Mouse (Mus musculus): ENCODE results near the gene Cnih1. TPM values are rescaled to one million over a fixed set of nuclear protein-coding genes. Genes with fewer than 3 reads are reported as not detected.
"Not testable (repeated sequence)": the region's sequence is repeated elsewhere in the genome, so short reads cannot be mapped to it uniquely, and the experiment has no call there.

The Cnih1 gene
- 208 and 215 TPM in 2 replicates for polyA plus RNA-seq (2016; fragmentation: Nextera tagmentation; extraction: Ambion mirVana)

DNA sequence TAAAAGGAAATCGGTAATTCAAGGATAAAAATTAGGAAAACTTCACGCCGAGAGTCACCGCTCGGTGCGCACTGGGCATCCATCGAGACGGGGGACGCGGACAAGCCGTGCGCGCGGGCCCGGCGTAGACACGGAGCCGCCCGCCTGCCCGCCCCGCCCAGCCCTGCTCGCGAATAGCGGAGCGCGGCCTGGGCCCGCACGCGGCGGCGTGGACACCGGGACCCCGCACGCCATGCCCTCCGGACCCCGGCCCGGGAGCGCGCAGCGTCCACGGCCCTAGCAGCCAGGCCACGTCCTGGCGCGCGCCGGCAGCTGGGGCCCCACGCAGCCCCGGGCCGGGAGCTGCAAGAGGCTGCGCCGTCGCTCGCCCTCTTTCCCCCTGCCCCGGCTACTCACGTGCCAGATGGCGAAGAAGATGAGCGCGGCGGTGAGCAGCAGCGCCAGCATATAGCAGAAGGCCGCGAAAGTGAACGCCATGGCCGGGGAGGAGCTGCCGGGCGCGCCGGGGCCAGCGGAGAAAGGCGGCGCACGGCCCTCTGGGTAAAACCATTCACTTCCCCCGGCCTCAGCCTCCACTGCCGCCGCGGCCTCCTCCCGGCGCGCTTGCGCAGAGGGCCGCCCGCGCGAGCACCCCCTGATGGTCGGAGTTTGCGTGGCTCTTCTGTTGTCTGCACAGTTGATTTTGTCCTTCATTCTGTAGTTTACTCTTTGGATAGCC is at the start of gene Cnih1:
TSS of gene Cnih1 (minus strand) at position 625 of the 718 bp plus-strand sequence.
- no peaks in the 10 kb centered on the region for H3K9me3 ChIP-seq
- H3K27me3 ChIP-seq (ENCODE audit: insufficient read depth, poor library complexity, severe bottlenecking) = no peaks in the 10 kb centered on the region
- peaks cover 19% of the 10 kb centered on the region for H3K4me1 ChIP-seq (replicated peaks)
- under 1% methylated on average over 86 of the region's 86 CpGs for WGBS
- H3K4me3 ChIP-seq = peak within 1 kb of the TSS; percentile 91
- H3K27ac ChIP-seq = peak within 1 kb of the TSS; percentile 99
- H3K36me3 ChIP-seq = peaks cover 25% of the 10 kb centered on the region
- DNase-seq (ENCODE audit: low spot score) = peak; percentile 92

DNA sequence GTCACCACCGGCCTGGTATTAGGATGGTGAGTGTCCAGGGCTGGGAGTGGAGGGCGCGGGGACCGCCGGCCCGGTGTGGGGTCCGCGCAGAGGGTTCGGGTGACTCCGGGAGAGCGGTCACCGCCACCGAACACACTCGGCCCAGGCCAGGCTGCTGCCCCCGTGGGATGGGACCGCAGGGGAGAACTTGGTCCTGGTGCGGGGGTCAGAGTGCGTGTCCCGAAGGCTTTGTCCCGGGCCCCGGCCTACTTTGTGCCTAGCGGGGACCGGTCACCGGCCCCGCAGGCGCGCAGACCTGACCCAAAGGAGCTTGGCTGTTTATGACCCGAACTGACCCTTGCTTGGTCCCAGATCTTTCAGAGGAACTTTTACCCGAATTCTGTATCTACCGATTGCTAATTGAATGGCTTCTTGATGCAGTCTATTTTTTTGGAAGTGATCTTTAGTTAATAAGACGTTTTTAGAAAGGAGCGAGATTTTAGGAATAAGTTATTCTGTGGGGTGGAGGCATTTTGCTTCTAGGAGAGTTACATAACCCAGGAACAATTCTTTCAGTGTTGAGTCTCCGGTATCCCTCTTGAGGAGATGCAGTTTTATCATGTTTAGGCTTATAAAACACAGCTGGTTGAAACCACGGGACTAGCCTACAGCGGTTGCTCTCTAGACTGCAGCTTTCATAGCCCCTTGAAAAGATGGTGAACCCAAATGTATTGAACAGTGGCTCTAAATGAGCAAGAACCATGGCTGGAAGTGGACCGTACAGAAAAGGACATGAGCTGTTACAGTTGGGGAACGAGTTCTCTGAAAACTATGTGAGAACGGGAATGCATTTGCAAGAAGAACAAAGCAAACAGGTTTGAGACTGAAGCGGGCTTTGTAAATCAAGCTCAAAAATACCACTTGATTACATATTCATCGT is 44.4 kb upstream of the Cnih1 start:
- Histone ChIP-seq H3K27me3 (ENCODE audit: insufficient read depth, poor library complexity, severe bottlenecking) (no peaks in the 10 kb centered on the region), H3K36me3 (no peaks in the 10 kb centered on the region), H3K4me1 (replicated peaks) (peaks cover 26% of the 10 kb centered on the region), H3K9me3 (no peaks in the 10 kb centered on the region), H3K27ac (peak overlapping the region; percentile 92), H3K4me3 (peak overlapping the region; percentile 93)
- DNase-seq (ENCODE audit: low spot score) = no peak
- 10% methylated on average over 40 of the region's 40 CpGs for WGBS

GRCm38 (mm10) chr14:46831837-46832333 is 43.7 kb upstream of the Cnih1 start, which contains the start of gene Cgrrf1:
TSS of gene Cgrrf1 (plus strand) at chr14:46832125.
- Histone ChIP-seq H3K9me3 (no peaks in the 10 kb centered on the region), H3K4me1 (replicated peaks) (peaks cover 26% of the 10 kb centered on the region), H3K36me3 (no peaks in the 10 kb centered on the region), H3K27me3 (ENCODE audit: insufficient read depth, poor library complexity, severe bottlenecking) (no peaks in the 10 kb centered on the region), H3K27ac (peak within 1 kb of the TSS; percentile 92), H3K4me3 (peak within 1 kb of the TSS; percentile 93)
- DNase-seq (ENCODE audit: low spot score) = peak; percentile 97
- under 1% methylated on average over 32 of the region's 32 CpGs for WGBS

- no peaks in the 10 kb centered on the region for H3K9me3 ChIP-seq
- peaks cover 26% of the 10 kb centered on the region for H3K4me1 ChIP-seq (replicated peaks)
- H3K27ac ChIP-seq = peak overlapping the region; percentile 92
- DNase-seq (ENCODE audit: low spot score) = no peak
- no peaks in the 10 kb centered on the region for H3K36me3 ChIP-seq
- 9% methylated on average over 4 of the region's 4 CpGs for WGBS
- peak overlapping the region; percentile 93 for H3K4me3 ChIP-seq
- no peaks in the 10 kb centered on the region for H3K27me3 ChIP-seq (ENCODE audit: insufficient read depth, poor library complexity, severe bottlenecking)
Measured at GRCm38 (mm10) chr14:46831295-46831694, 43.1 kb upstream of the Cnih1 start.

DNA sequence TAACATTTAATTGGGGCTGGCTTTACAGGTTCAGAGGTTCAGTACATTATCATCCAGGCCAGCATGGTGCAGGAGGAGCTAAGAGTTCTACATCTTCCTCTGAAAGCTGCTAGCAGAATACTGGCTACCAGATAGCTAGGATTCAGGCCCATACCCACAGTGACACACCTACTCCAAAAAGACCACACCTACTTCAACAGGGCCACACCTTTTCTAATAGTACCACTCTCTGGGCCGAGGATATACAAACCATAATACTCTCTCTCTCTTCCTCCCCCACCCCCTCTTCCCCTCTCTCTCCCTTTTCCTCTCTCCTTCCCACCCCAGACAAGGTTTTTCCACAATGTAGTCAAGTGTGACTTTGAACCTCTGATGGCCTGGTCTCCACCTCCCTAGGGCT is 39.2 kb upstream of the Cnih1 start:
- 81% methylated on average over 1 of the region's 1 CpGs for WGBS
- Histone ChIP-seq H3K4me3 (no peak overlapping the region), H3K27me3 (ENCODE audit: insufficient read depth, poor library complexity, severe bottlenecking) (peaks cover 15% of the 10 kb centered on the region), H3K9me3 (no peaks in the 10 kb centered on the region), H3K36me3 (no peaks in the 10 kb centered on the region), H3K27ac (no peak overlapping the region), H3K4me1 (replicated peaks) (peaks cover 11% of the 10 kb centered on the region)
- DNase-seq (ENCODE audit: low spot score) = no peak

GRCm38 (mm10) chr14:46823996-46824395 is 35.8 kb upstream of the Cnih1 start:
- Histone ChIP-seq H3K36me3 (no peaks in the 10 kb centered on the region), H3K4me3 (no peak overlapping the region), H3K27me3 (ENCODE audit: insufficient read depth, poor library complexity, severe bottlenecking) (peaks cover 15% of the 10 kb centered on the region), H3K27ac (no peak overlapping the region), H3K9me3 (no peaks in the 10 kb centered on the region), H3K4me1 (replicated peaks) (peaks cover 12% of the 10 kb centered on the region)
- WGBS = 75% methylated on average over 2 of the region's 2 CpGs
- DNase-seq (ENCODE audit: low spot score) = no peak

GRCm38 (mm10) chr14:46821873-46822716 is 33.9 kb upstream of the Cnih1 start, which contains the start of gene Gmfb:
TSS of gene Gmfb (minus strand) at chr14:46822242.
- Histone ChIP-seq H3K4me3 (peak within 1 kb of the TSS; percentile 86), H3K4me1 (replicated peaks) (peaks cover 12% of the 10 kb centered on the region), H3K27ac (peak within 1 kb of the TSS; percentile 93), H3K9me3 (no peaks in the 10 kb centered on the region), H3K36me3 (peaks cover 8% of the 10 kb centered on the region), H3K27me3 (ENCODE audit: insufficient read depth, poor library complexity, severe bottlenecking) (peaks cover 15% of the 10 kb centered on the region)
- DNase-seq (ENCODE audit: low spot score) = peak; percentile 94
- WGBS = under 1% methylated on average over 65 of the region's 65 CpGs

GRCm38 (mm10) chr14:46821271-46821872 is 33.2 kb upstream of the Cnih1 start:
- peaks cover 12% of the 10 kb centered on the region for H3K4me1 ChIP-seq (replicated peaks)
- H3K4me3 ChIP-seq = peak overlapping the region; percentile 86
- WGBS = 2% methylated on average over 11 of the region's 11 CpGs
- peak overlapping the region; percentile 93 for H3K27ac ChIP-seq
- H3K27me3 ChIP-seq (ENCODE audit: insufficient read depth, poor library complexity, severe bottlenecking) = peaks cover 15% of the 10 kb centered on the region
- peaks cover 15% of the 10 kb centered on the region for H3K36me3 ChIP-seq
- no peaks in the 10 kb centered on the region for H3K9me3 ChIP-seq
- DNase-seq (ENCODE audit: low spot score) = peak; percentile 11

- WGBS = 97% methylated on average over 6 of the region's 6 CpGs
- not testable (repeated sequence) for H3K9me3 ChIP-seq; H3K27ac ChIP-seq; H3K4me3 ChIP-seq; DNase-seq (ENCODE audit: low spot score)
- peaks cover 15% of the 10 kb centered on the region for H3K27me3 ChIP-seq (ENCODE audit: insufficient read depth, poor library complexity, severe bottlenecking)
- peaks cover 12% of the 10 kb centered on the region for H3K4me1 ChIP-seq (replicated peaks)
- peaks cover 26% of the 10 kb centered on the region for H3K36me3 ChIP-seq
Measured at GRCm38 (mm10) chr14:46819961-46820360, 31.8 kb upstream of the Cnih1 start.

- Histone ChIP-seq H3K4me1 (replicated peaks) (peaks cover 12% of the 10 kb centered on the region), H3K27ac (no peak overlapping the region), H3K36me3 (peaks cover 31% of the 10 kb centered on the region), H3K27me3 (ENCODE audit: insufficient read depth, poor library complexity, severe bottlenecking) (peaks cover 11% of the 10 kb centered on the region), H3K9me3 (no peaks in the 10 kb centered on the region), H3K4me3 (no peak overlapping the region)
- WGBS = 95% methylated on average over 7 of the region's 7 CpGs
- DNase-seq (ENCODE audit: low spot score) = no peak
Measured at GRCm38 (mm10) chr14:46818743-46819142, 30.5 kb upstream of the Cnih1 start.

- Histone ChIP-seq H3K27me3 (ENCODE audit: insufficient read depth, poor library complexity, severe bottlenecking) (no peaks in the 10 kb centered on the region), H3K36me3 (peaks cover 48% of the 10 kb centered on the region), H3K4me3 (no peak overlapping the region), H3K27ac (no peak overlapping the region), H3K9me3 (no peaks in the 10 kb centered on the region), H3K4me1 (replicated peaks) (peaks cover 12% of the 10 kb centered on the region)
- no peak for DNase-seq (ENCODE audit: low spot score)
- 94% methylated on average over 8 of the region's 8 CpGs for WGBS
Measured at GRCm38 (mm10) chr14:46816916-46817622, 28.9 kb upstream of the Cnih1 start.
